Mouse (Mus musculus) myocyte (in vitro differentiated cells): ENCODE measurements around the gene Pygl.

ENCODE experiments used
- CEBPB ChIP-seq: IDR thresholded peaks from 2 replicates; pipeline ENCODE4 v1.6.1; 2011; ENCODE audit warnings: mild to moderate bottlenecking, moderate library complexity; ENCODE audit not compliant: poor library complexity, insufficient read depth, severe bottlenecking
- E2F4 ChIP-seq: IDR thresholded peaks from one replicate; pipeline ENCODE4 v1.6.1; 2011; ENCODE audit warnings: mild to moderate bottlenecking, control low read depth, moderate library complexity; ENCODE audit not compliant: insufficient read depth
- MYOD1 ChIP-seq, 3 experiments: IDR thresholded peaks; one replicate each; pipeline ENCODE4 v1.6.1; 2011; ENCODE audit warnings: control low read depth in 2 of 3, low read depth in 2 of 3, mild to moderate bottlenecking in 2 of 3, moderate library complexity in 1 of 3; ENCODE audit not compliant: insufficient read length in 2 of 3, control insufficient read depth in 1 of 3
- POLR2A ChIP-seq: IDR thresholded peaks from one replicate; pipeline ENCODE4 v1.6.1; 2011; ENCODE audit warnings: low read depth, mild to moderate bottlenecking, control low read depth, moderate library complexity; ENCODE audit not compliant: insufficient read length
- POLR2AphosphoS2 ChIP-seq: IDR thresholded peaks from one replicate; pipeline ENCODE4 v1.6.1; 2011; ENCODE audit warnings: low read depth, control low read depth; ENCODE audit not compliant: insufficient read length
- SRF ChIP-seq: IDR thresholded peaks from one replicate; pipeline ENCODE4 v1.6.1; 2011; ENCODE audit warnings: low read depth; ENCODE audit not compliant: control insufficient read depth, insufficient read length
- TCF12 ChIP-seq: IDR thresholded peaks from one replicate; pipeline ENCODE4 v1.6.1; 2011; ENCODE audit warnings: mild to moderate bottlenecking, control low read depth; ENCODE audit not compliant: poor library complexity, insufficient read depth, severe bottlenecking

DNA sequence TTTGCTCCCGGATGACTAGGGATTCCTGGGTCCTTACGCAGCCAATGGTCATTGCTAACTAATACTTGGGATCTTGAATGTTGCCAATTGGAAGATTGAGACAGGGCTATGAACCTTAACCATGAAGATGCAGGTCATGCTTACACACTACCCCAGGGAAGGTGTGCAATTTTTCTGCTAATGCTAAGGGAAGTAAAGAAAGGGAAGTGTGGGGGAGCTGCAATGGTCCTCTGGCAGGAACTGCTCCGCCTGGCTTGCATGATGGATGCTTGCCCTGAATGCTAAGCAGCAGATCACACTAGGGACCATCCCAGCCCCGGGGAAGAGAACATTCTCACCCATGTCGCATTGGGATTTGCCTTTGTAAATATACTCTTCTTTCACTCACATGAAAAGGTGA, 9.9 kb downstream of the Pygl start:
- TF ChIP-seq SRF (no peak), POLR2A (no peak), MYOD1 (IDR thresholded peaks at IDR 0.05; ENCODE audit: control insufficient read depth in 1 of 3, insufficient read length in 2 of 3, low read depth in 2 of 3) (no peak), E2F4 (no peak), CEBPB (no peak), TCF12 (no peak), POLR2AphosphoS2 (no peak)
